ENCODE assay signal across 9 mouse cellular contexts in genomic region chr17:43567593-43567991, GRCm38 (mm10). TPM values are rescaled to one million over a fixed set of nuclear protein-coding genes. Genes with fewer than 3 reads are reported as not detected.
DNase-seq lines count a peak whose midpoint lies in the region; ATAC-seq and TF ChIP-seq lines count a peak whose summit lies in the region.
"Had no signal": no experiment of that assay in that cellular context is flagged by ENCODE, and none has a peak within 500 bp of the region (broad histone marks: within the 10 kb centered on the region; RNA-seq: fewer than 3 reads in every experiment).

No protein-coding gene starts in this region.

- 7% methylated on average over 12 of the region's 12 CpGs for WGBS in lung, embryonic 16.5 days
- 4% methylated on average over 12 of the region's 12 CpGs for WGBS in forebrain, embryonic 13.5 days
- WGBS in limb, embryonic 11.5 days: 13% methylated on average over 12 of the region's 12 CpGs
- 10% methylated on average over 12 of the region's 12 CpGs for WGBS in olfactory bulb, adult 2 months

- H3K4me2 ChIP-seq in lung, embryonic 16.5 days (ENCODE audit: low read depth, low read length): peak overlapping the region; percentile 95
- peak overlapping the region; percentile 80 for H3K4me2 ChIP-seq in forebrain, embryonic 13.5 days
- H3K4me2 ChIP-seq in limb, embryonic 11.5 days (ENCODE audit: low read depth, severe bottlenecking): peak overlapping the region; percentile 77

- H3K9ac ChIP-seq in lung, embryonic 16.5 days (ENCODE audit: low read length): peak overlapping the region; percentile 66
- peak overlapping the region; percentile 60 for H3K9ac ChIP-seq in forebrain, embryonic 13.5 days
- H3K9ac ChIP-seq in limb, embryonic 11.5 days (ENCODE audit: low read length): peak overlapping the region; percentile 44

- H3K36me3 ChIP-seq in lung, embryonic 16.5 days (ENCODE audit: control insufficient read depth, insufficient read depth, low read length): no peaks in the 10 kb centered on the region
- H3K36me3 ChIP-seq in forebrain, embryonic 13.5 days (ENCODE audit: poor library complexity, severe bottlenecking): no peaks in the 10 kb centered on the region
- no peaks in the 10 kb centered on the region for H3K36me3 ChIP-seq in limb, embryonic 11.5 days (ENCODE audit: control insufficient read depth, insufficient read depth, low read length)

- peaks cover 5% of the 10 kb centered on the region; the same call in 1 of the 2 replicates for H3K4me1 ChIP-seq in lung, embryonic 16.5 days (replicated peaks; ENCODE audit: control insufficient read depth, insufficient read depth, low read length)
- H3K4me1 ChIP-seq in forebrain, embryonic 13.5 days: peaks cover 4% of the 10 kb centered on the region; the same call in 1 of the 2 replicates
- no peaks in the 10 kb centered on the region for H3K4me1 ChIP-seq in limb, embryonic 11.5 days (ENCODE audit: control insufficient read depth, insufficient read depth, low read length)
- peaks cover 7% of the 10 kb centered on the region; the same call in 1 of the 2 replicates for H3K4me1 ChIP-seq in olfactory bulb, adult 2 months (ENCODE audit: control insufficient read depth, insufficient read depth, low read length)

- H3K4me3 ChIP-seq in lung, embryonic 16.5 days (ENCODE audit: low read length): peak overlapping the region; percentile 58
- peak overlapping the region; percentile 47 for H3K4me3 ChIP-seq in forebrain, embryonic 13.5 days
- peak overlapping the region; percentile 40 for H3K4me3 ChIP-seq in limb, embryonic 11.5 days (ENCODE audit: low read depth, low read length)
- no peak overlapping the region for H3K4me3 ChIP-seq in olfactory bulb, adult 2 months (ENCODE audit: insufficient read depth, low read depth, low read length)

- TF ChIP-seq POLR2A in olfactory bulb, adult 2 months (IDR thresholded peaks at IDR 0.05; ENCODE audit: insufficient read depth, low read depth, low read length): no peak

- no peak for DNase-seq in lung, postnatal 25 days (ENCODE audit: low spot score)
- peak; percentile 34 for DNase-seq in limb, embryonic 11.5 days (ENCODE audit: low spot score)
- DNase-seq in left cerebral cortex, postnatal 10 days (ENCODE audit: extremely low spot score in 1 of 2, low spot score in 2 of 2): no peak
- DNase-seq in gastrocnemius, postnatal 25 days: no peak
- no peak for DNase-seq in cerebellum, postnatal 14 days

- peak; percentile 51; the same call in 1 of the 2 replicates for ATAC-seq in lung, embryonic 16.5 days (ENCODE audit: low read depth)
- peak; percentile 63 for ATAC-seq in forebrain, embryonic 13.5 days
- ATAC-seq in limb, embryonic 11.5 days (ENCODE audit: insufficient number of reproducible peaks, low FRiP score, low TSS enrichment, low read depth): no peak

- H3K9me3 ChIP-seq in lung, embryonic 16.5 days (ENCODE audit: control insufficient read depth, low read length): no peaks in the 10 kb centered on the region
- H3K9me3 ChIP-seq in forebrain, embryonic 13.5 days (replicated peaks): no peaks in the 10 kb centered on the region
- H3K9me3 ChIP-seq in limb, embryonic 11.5 days (ENCODE audit: control insufficient read depth, low read length): no peaks in the 10 kb centered on the region

- intact Hi-C loops in left cerebral cortex, postnatal 10 days (cut with DNase I): no loop called here

- H3K27me3 ChIP-seq in lung, embryonic 16.5 days (ENCODE audit: control insufficient read depth, insufficient read depth, low read depth, low read length): no peaks in the 10 kb centered on the region
- no peaks in the 10 kb centered on the region for H3K27me3 ChIP-seq in forebrain, embryonic 13.5 days
- no peaks in the 10 kb centered on the region for H3K27me3 ChIP-seq in limb, embryonic 11.5 days (ENCODE audit: control insufficient read depth, insufficient read depth, low read length)

- no peak for TF ChIP-seq CTCF in olfactory bulb, adult 2 months (IDR thresholded peaks at IDR 0.05; ENCODE audit: insufficient read depth, low read depth, low read length)

- no peak overlapping the region for H3K27ac ChIP-seq in lung, embryonic 16.5 days (ENCODE audit: low read length)
- H3K27ac ChIP-seq in forebrain, embryonic 13.5 days: no peak overlapping the region
- H3K27ac ChIP-seq in limb, embryonic 11.5 days (replicated peaks; ENCODE audit: low read depth, low read length): no peak overlapping the region
- 0 out of 2 replicates have a peak overlapping the region, but pooled peaks have one; percentile 51 for H3K27ac ChIP-seq in olfactory bulb, adult 2 months (ENCODE audit: insufficient read depth, low read depth, low read length)

RNA-seq across cellular contexts. Expression of gene Pla2g7, which starts 0.3 kb away (rescaled TPM):
- 10.9 and 11.3 TPM in 2 replicates for polyA plus RNA-seq in lung, embryonic 16.5 days (2015; fragmentation: Nextera tagmentation; extraction: Ambion mirVana)
- 3.5 and 4.7 TPM in 2 replicates for polyA plus RNA-seq in forebrain, embryonic 13.5 days (2015; fragmentation: Nextera tagmentation; extraction: Ambion mirVana)
- polyA plus RNA-seq in limb, embryonic 11.5 days (2014; fragmentation: Nextera tagmentation; extraction: Ambion mirVana): 3.0 and 3.5 TPM in 2 replicates
- polyA plus RNA-seq in olfactory bulb, adult 2 months (2012; ENCODE audit: insufficient read depth, insufficient read length, low replicate concordance, missing spikeins): 307 TPM in 1 of 2 replicates, not detected in the other
- total RNA-seq in left cerebral cortex, postnatal 10 days (2021): 10 to 100 TPM; 48.4 to 51.9 TPM
- total RNA-seq in gastrocnemius, postnatal 25 days (2021): 10 to 100 TPM in 1 of 2 experiments, 1 to 10 TPM in 1; 9.9 to 13.5 TPM

RNA-seq across cellular contexts. Expression of gene Ankrd66, which starts 24.2 kb away (rescaled TPM):
- 0.94 and 0.96 TPM in 2 replicates for polyA plus RNA-seq in lung, embryonic 16.5 days (2015; fragmentation: Nextera tagmentation; extraction: Ambion mirVana)
- polyA plus RNA-seq in forebrain, embryonic 13.5 days (2015; fragmentation: Nextera tagmentation; extraction: Ambion mirVana): 0.14 and 0.25 TPM in 2 replicates
- 0.14 TPM in 1 of 2 replicates, not detected in the other for polyA plus RNA-seq in limb, embryonic 11.5 days (2014; fragmentation: Nextera tagmentation; extraction: Ambion mirVana)
- not detected in 2 replicates for polyA plus RNA-seq in olfactory bulb, adult 2 months (2012; ENCODE audit: insufficient read depth, insufficient read length, low replicate concordance, missing spikeins)
- not detected for total RNA-seq in left cerebral cortex, postnatal 10 days (2021)
- total RNA-seq in gastrocnemius, postnatal 25 days (2021): not detected
- total RNA-seq: gastrocnemius, postnatal 36 days had no signal
